Mouse (Mus musculus) liver, embryonic 14.5 days (tissue): ENCODE measurements around the gene Frmd8.

Experiments used
- CTCF ChIP-seq: IDR thresholded peaks from 2 replicates; pipeline ENCODE4 v1.5.1; 2016; ENCODE audit warnings: antibody characterized with exemption, low read depth, control low read depth
- EP300 ChIP-seq: IDR thresholded peaks from 2 replicates; pipeline ENCODE4 v1.6.1; 2016; ENCODE audit warnings: antibody characterized with exemption, low read depth

DNA sequence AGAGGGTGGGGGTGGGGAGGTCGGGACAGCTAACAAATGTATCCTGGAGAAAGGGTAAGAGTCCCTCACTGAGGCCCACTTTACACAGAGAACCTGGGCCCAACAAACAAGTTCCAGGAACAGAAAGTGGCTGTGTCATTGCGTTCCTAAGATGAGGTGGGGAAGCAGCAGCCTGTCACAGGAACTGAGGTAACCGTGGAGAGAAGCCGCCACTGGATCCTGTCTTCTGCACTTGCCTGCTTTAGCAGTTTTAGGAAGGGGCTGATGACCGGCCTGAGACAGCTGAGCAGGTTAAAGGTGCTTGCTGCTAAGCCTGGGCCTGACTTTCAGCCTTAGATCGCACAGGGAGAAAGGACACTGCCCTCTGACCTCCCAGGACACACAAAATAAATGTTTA, 68.3 kb downstream of the Frmd8 start:
- TF ChIP-seq CTCF (no peak), EP300 (no peak)
